Mouse (Mus musculus) MEL (cell line): ENCODE measurements at regions not wholly inside any gene's neighbourhood (a gene's known extent, or its start where the extent isn't known, plus 50 kb on each side); places are given as distances from the start of the nearest gene placed in this dataset.

ENCODE experiments used
- DNase-seq: peaks from one replicate; pipeline ENCODE4 v3.0.0; 2011; ENCODE audit warnings: low read depth, low spot score
- H3K27ac ChIP-seq: 2 replicates; pipeline ENCODE4 v1.5.1; 2012; ENCODE audit warnings: low read depth, mild to moderate bottlenecking, control low read depth, low read length, moderate library complexity; ENCODE audit not compliant: control insufficient read depth
- H3K27me3 ChIP-seq, 2 experiments: fragments of 150-350 bp in 1 of 2; sonication (generic) in 1 of 2; 2 replicates each; pipeline ENCODE4 v1.6.1; 2012; ENCODE audit warnings: low read length in 2 of 2, mild to moderate bottlenecking in 2 of 2, improper control_type of control experiment in 1 of 2, moderate library complexity in 1 of 2; ENCODE audit not compliant: insufficient read depth in 2 of 2, control insufficient read depth in 1 of 2
- H3K36me3 ChIP-seq, 2 experiments: 2 replicates each; pipeline ENCODE4 v1.6.1; 2012 to 2014; ENCODE audit warnings: low read length in 2 of 2, improper control_type of control experiment in 1 of 2, inconsistent platforms in 1 of 2, mild to moderate bottlenecking in 1 of 2; ENCODE audit not compliant: insufficient read depth in 2 of 2, control insufficient read depth in 1 of 2
- H3K4me1 ChIP-seq, 2 experiments: fragments of 150-350 bp in 1 of 2; sonication (generic) in 1 of 2; 2 replicates each; pipeline ENCODE4 v1.6.1; 2012; ENCODE audit warnings: low read length in 2 of 2, improper control_type of control experiment in 1 of 2, mild to moderate bottlenecking in 1 of 2; ENCODE audit not compliant: insufficient read depth in 2 of 2, control insufficient read depth in 1 of 2
- H3K4me3 ChIP-seq, 2 experiments: fragments of 150-350 bp in 1 of 2; sonication (generic) in 1 of 2; 2 replicates each; pipeline ENCODE4 v1.5.1; 2012; ENCODE audit warnings: low read depth in 2 of 2, low read length in 2 of 2, mild to moderate bottlenecking in 2 of 2, moderate library complexity in 2 of 2, control low read depth in 1 of 2, improper control_type of control experiment in 1 of 2; ENCODE audit not compliant: control insufficient read depth in 1 of 2, insufficient read depth in 1 of 2
- H3K79me2 ChIP-seq: 2 replicates; pipeline ENCODE4 v1.6.1; 2012; ENCODE audit warnings: mild to moderate bottlenecking, low read length, moderate library complexity; ENCODE audit not compliant: control insufficient read depth, poor library complexity, insufficient read depth
- H3K9ac ChIP-seq: 2 replicates; pipeline ENCODE4 v1.6.1; 2012; ENCODE audit warnings: low read depth, mild to moderate bottlenecking, control low read depth, low read length, moderate library complexity; ENCODE audit not compliant: control insufficient read depth, poor library complexity, severe bottlenecking
- H3K9me3 ChIP-seq: fragments of 150-350 bp; sonication (generic); replicated peaks from 2 replicates; pipeline ENCODE4 v1.6.1; 2012; ENCODE audit warnings: mild to moderate bottlenecking, low read length, improper control_type of control experiment, moderate library complexity; ENCODE audit not compliant: insufficient read depth
- CHD1 ChIP-seq: IDR thresholded peaks from 2 replicates; pipeline ENCODE4 v1.6.1; 2012; ENCODE audit warnings: low read depth, mild to moderate bottlenecking, inconsistent platforms, low read length, improper control_type of control experiment
- CHD2 ChIP-seq: IDR thresholded peaks from 2 replicates; pipeline ENCODE4 v1.6.1; 2011; ENCODE audit warnings: low read length, improper control_type of control experiment
- CTCF ChIP-seq, 3 experiments: IDR thresholded peaks in 2 of 3; conservative IDR thresholded peaks in 1 of 3; 2 replicates each; pipeline ENCODE4 v1.5.1; 2011 to 2012; ENCODE audit warnings: low read length in 3 of 3, low read depth in 2 of 3, mild to moderate bottlenecking in 2 of 3, improper control_type of control experiment in 1 of 3, inconsistent platforms in 1 of 3, mixed read lengths in 1 of 3, moderate library complexity in 1 of 3; ENCODE audit not compliant: control insufficient read depth in 1 of 3, insufficient read depth in 1 of 3, poor library complexity in 1 of 3, severe bottlenecking in 1 of 3
- E2F4 ChIP-seq: IDR thresholded peaks from 2 replicates; pipeline ENCODE4 v1.6.1; 2011; ENCODE audit warnings: low read depth, low read length, improper control_type of control experiment, borderline replicate concordance
- EP300 ChIP-seq, 2 experiments: IDR thresholded peaks; 2 replicates each; pipeline ENCODE4 v1.6.1; 2011; ENCODE audit warnings: improper control_type of control experiment in 2 of 2, low read length in 2 of 2, low read depth in 1 of 2, mild to moderate bottlenecking in 1 of 2
- GATA1 ChIP-seq: IDR thresholded peaks from 2 replicates; pipeline ENCODE4 v1.6.1; 2011; ENCODE audit warnings: low read depth, low read length, improper control_type of control experiment
- JUND ChIP-seq: IDR thresholded peaks from 2 replicates; pipeline ENCODE4 v1.6.1; 2011; ENCODE audit warnings: low read depth, mild to moderate bottlenecking, improper control_type of control experiment, low read length
- MXI1 ChIP-seq: IDR thresholded peaks from 2 replicates; pipeline ENCODE4 v1.6.1; 2011; ENCODE audit warnings: mild to moderate bottlenecking, low read depth, low read length, improper control_type of control experiment
- MYC ChIP-seq: IDR thresholded peaks from 2 replicates; pipeline ENCODE4 v1.6.1; 2011; ENCODE audit warnings: low read depth, mild to moderate bottlenecking, low read length, improper control_type of control experiment, moderate library complexity
- POLR2AphosphoS2 ChIP-seq: IDR thresholded peaks from 2 replicates; pipeline ENCODE4 v1.6.1; 2011; ENCODE audit warnings: low read length, improper control_type of control experiment
- RAD21 ChIP-seq: IDR thresholded peaks from 2 replicates; pipeline ENCODE4 v1.6.1; 2011; ENCODE audit warnings: mild to moderate bottlenecking, low read depth, low read length, improper control_type of control experiment
- SMC3 ChIP-seq: IDR thresholded peaks from 2 replicates; pipeline ENCODE4 v1.6.1; 2011; ENCODE audit warnings: low read depth, low read length, improper control_type of control experiment
- TAL1 ChIP-seq: IDR thresholded peaks from 2 replicates; pipeline ENCODE4 v1.6.1; 2012; ENCODE audit warnings: mild to moderate bottlenecking, inconsistent platforms, low read length, moderate library complexity, mixed read lengths
- TBP ChIP-seq: IDR thresholded peaks from 2 replicates; pipeline ENCODE4 v1.8.0; 2011; ENCODE audit warnings: low read depth, low read length, improper control_type of control experiment
- TCF12 ChIP-seq: IDR thresholded peaks from 2 replicates; pipeline ENCODE4 v1.6.1; 2014; ENCODE audit warnings: low read depth, mild to moderate bottlenecking, inconsistent platforms, low read length, improper control_type of control experiment, moderate library complexity
- UBTF ChIP-seq: IDR thresholded peaks from 2 replicates; pipeline ENCODE4 v1.6.1; 2012; ENCODE audit warnings: low read depth, mild to moderate bottlenecking, inconsistent platforms, low read length, improper control_type of control experiment, moderate library complexity, borderline replicate concordance; ENCODE audit not compliant: insufficient read depth
- USF1 ChIP-seq: IDR thresholded peaks from 2 replicates; pipeline ENCODE4 v1.6.1; 2014; ENCODE audit warnings: low read depth, mild to moderate bottlenecking, inconsistent platforms, low read length, improper control_type of control experiment, moderate library complexity
- USF2 ChIP-seq, 2 experiments: IDR thresholded peaks; 2 replicates each; pipeline ENCODE4 v1.6.1; 2011 to 2012; ENCODE audit warnings: improper control_type of control experiment in 2 of 2, low read length in 2 of 2, borderline replicate concordance in 1 of 2, inconsistent platforms in 1 of 2, low read depth in 1 of 2, mild to moderate bottlenecking in 1 of 2; ENCODE audit not compliant: insufficient read depth in 1 of 2
- ZC3H11A ChIP-seq: IDR thresholded peaks from 2 replicates; pipeline ENCODE4 v1.6.1; 2012; ENCODE audit warnings: low read depth, mild to moderate bottlenecking, inconsistent platforms, low read length, improper control_type of control experiment
- ZKSCAN1 ChIP-seq: IDR thresholded peaks from 2 replicates; pipeline ENCODE4 v1.6.1; 2012; ENCODE audit warnings: low read depth, mild to moderate bottlenecking, inconsistent platforms, low read length, improper control_type of control experiment, moderate library complexity
- ZMIZ1 ChIP-seq: IDR thresholded peaks from 2 replicates; pipeline ENCODE4 v1.6.1; 2012; ENCODE audit warnings: low read depth, mild to moderate bottlenecking, inconsistent platforms, low read length, improper control_type of control experiment, moderate library complexity
- ZNF384 ChIP-seq: IDR thresholded peaks from 2 replicates; pipeline ENCODE4 v1.6.1; 2012; ENCODE audit warnings: low read depth, mild to moderate bottlenecking, inconsistent platforms, low read length, improper control_type of control experiment

DNA sequence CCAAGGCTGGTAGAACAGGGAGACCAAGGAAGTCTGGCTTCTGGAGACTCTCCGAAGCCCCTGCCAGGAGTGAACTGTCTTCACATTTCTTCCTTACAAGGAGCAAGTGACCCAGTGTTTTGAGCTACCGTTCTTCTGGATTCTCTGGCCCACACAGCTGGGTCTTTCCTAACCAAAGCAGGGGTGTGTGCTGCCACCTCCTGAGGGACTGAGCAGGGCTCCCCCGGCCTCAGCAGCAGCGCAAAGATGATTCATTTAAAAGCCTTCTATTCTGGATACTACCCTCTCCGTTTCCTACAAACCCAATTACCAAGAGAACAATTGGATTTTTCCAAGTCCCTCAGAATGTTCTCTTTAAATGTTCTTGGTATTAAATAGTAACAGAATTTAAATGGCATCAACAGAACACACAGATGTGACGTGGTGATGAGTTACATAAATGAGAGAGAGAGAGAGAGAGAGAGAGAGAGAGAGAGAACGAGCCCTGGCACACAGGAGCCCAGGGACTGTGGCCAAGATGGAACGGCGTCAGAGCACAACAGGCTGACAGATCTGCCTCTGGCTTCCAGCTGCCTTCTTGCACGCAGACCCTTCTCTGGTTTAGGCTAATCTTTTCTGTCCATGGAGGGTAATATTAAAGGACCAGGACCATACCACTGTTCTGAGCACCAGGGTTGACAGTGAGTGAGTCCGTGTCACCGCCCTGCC, 191.6 kb downstream of the Agtpbp1 start:
- H3K9me3 ChIP-seq: no peaks in the 10 kb centered on the region
- no peak for DNase-seq
- no peaks in the 10 kb centered on the region for H3K36me3 ChIP-seq
- no peaks in the 10 kb centered on the region for H3K79me2 ChIP-seq
- no peak overlapping the region for H3K4me3 ChIP-seq
- peaks cover 0 to 1% of the 10 kb centered on the region in 2 experiments; a peak in 3 of 4 replicates for H3K27me3 ChIP-seq
- no peak for TF ChIP-seq MYC
- TF ChIP-seq EP300 (IDR thresholded peaks at IDR 0.05; ENCODE audit: low read depth in 1 of 2, low read length in 2 of 2): no peak
- no peak for TF ChIP-seq UBTF
- TF ChIP-seq JUND: no peak
- no peak for TF ChIP-seq USF2 (IDR thresholded peaks at IDR 0.05; ENCODE audit: borderline replicate concordance in 1 of 2, insufficient read depth in 1 of 2, low read depth in 1 of 2, low read length in 2 of 2)
- no peak for TF ChIP-seq CTCF (IDR thresholded peaks at IDR 0.05 in 2 of 3, conservative IDR thresholded peaks at IDR 0.05 in 1 of 3; ENCODE audit: control insufficient read depth in 1 of 3, insufficient read depth in 1 of 3, low read depth in 2 of 3, low read length in 3 of 3, poor library complexity in 1 of 3, severe bottlenecking in 1 of 3)
- no peak overlapping the region for H3K9ac ChIP-seq
- 0 out of 4 replicates have a peak, but pooled peaks cover 0 to 3% of the 10 kb centered on the region in 2 experiments for H3K4me1 ChIP-seq
- H3K27ac ChIP-seq: no peak overlapping the region

DNA sequence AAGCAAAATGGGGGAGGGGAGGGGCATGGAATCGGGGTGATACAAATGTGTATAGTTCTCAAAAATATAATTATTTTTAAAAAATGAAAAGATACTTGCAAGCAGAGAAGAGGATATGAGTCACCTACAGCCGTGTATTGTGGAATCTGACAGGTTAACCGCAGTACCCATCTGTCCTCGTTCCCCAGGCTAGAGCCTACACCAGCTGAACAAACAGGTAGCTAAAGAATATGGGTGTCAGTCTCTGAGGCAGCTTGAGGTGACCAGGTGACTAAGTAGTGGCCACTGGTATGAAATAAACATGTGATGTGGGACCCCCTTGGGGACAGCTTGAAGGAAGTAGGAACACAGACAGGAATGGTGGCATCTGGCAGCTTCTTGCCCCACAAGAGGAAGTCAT, 192.2 kb downstream of the Agtpbp1 start:
- no peak for DNase-seq
- Histone ChIP-seq H3K27ac (no peak overlapping the region), H3K4me1 (0 out of 4 replicates have a peak, but pooled peaks cover 0 to 3% of the 10 kb centered on the region in 2 experiments), H3K4me3 (no peak overlapping the region), H3K9ac (no peak overlapping the region), H3K36me3 (no peaks in the 10 kb centered on the region), H3K9me3 (no peaks in the 10 kb centered on the region), H3K27me3 (peaks cover 0 to 1% of the 10 kb centered on the region in 2 experiments; a peak in 3 of 4 replicates), H3K79me2 (no peaks in the 10 kb centered on the region)
- TF ChIP-seq ZNF384 (no peak), USF1 (no peak)

DNA sequence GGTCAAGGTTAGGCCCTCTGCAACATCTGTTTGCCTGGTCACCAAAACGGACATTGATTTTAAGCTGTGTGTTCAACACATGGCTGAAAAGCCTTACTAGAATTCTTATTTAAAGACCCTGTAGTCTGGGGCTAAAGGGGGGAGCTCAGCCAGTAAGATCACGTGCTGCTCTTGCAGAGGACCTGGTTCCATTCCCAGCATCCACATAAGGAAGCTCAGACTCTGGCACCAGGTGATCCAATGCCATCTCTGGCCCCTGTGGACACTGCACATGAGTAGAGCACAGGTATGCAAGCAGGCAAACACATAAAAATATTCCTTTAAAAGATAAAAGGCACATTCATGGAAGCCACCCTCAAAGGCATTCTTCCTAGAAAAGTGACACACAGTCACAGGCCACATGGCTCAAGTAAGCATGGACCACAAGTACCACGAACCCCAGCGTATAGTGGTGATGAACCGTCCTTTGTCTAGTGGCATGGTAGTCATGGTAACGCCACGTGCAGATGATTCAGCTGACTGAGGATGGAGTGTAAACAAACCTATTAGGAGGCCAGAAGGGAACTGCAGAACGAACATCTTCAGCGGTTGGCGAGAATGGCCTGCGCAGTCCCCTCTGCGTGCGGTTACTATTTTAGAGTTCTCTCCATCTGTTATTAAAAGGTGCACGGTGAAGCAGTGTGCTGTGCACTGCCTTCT, 197.3 kb downstream of the Agtpbp1 start:
- Histone ChIP-seq H3K9me3 (no peaks in the 10 kb centered on the region), H3K4me1 (0 out of 4 replicates have a peak, but pooled peaks cover 0 to 3% of the 10 kb centered on the region in 2 experiments), H3K4me3 (no peak overlapping the region), H3K36me3 (no peaks in the 10 kb centered on the region), H3K9ac (no peak overlapping the region), H3K79me2 (no peaks in the 10 kb centered on the region), H3K27ac (no peak overlapping the region), H3K27me3 (no peaks in the 10 kb centered on the region)
- no peak for DNase-seq
- no peak for TF ChIP-seq E2F4
- no peak for TF ChIP-seq RAD21
- TF ChIP-seq CHD2: no peak
- no peak for TF ChIP-seq MXI1
- no peak for TF ChIP-seq TCF12
- no peak for TF ChIP-seq ZMIZ1
- TF ChIP-seq ZC3H11A: no peak
- no peak for TF ChIP-seq ZKSCAN1
- TF ChIP-seq SMC3: no peak
- TF ChIP-seq ZNF384: no peak
- TF ChIP-seq CHD1: no peak
- no peak for TF ChIP-seq UBTF
- TF ChIP-seq MYC: no peak
- no peak for TF ChIP-seq GATA1
- no peak for TF ChIP-seq TAL1
- TF ChIP-seq TBP: no peak
- TF ChIP-seq POLR2AphosphoS2: no peak
